Mouse (Mus musculus): ENCODE measurements around the gene Ccser1. TPM values are rescaled to one million over a fixed set of nuclear protein-coding genes. Genes with fewer than 3 reads are reported as not detected.
"Not testable (repeated sequence)": the region's sequence is repeated elsewhere in the genome, so short reads cannot be mapped to it uniquely, and the experiment has no call there.

Gene Ccser1
- total RNA-seq, 2 experiments from 2014 or later: 1.6 to 1.8 TPM

GRCm38 (mm10) chr6:61721220-61721619, 541.1 kb downstream of the Ccser1 start:
- no peak for DNase-seq

DNA sequence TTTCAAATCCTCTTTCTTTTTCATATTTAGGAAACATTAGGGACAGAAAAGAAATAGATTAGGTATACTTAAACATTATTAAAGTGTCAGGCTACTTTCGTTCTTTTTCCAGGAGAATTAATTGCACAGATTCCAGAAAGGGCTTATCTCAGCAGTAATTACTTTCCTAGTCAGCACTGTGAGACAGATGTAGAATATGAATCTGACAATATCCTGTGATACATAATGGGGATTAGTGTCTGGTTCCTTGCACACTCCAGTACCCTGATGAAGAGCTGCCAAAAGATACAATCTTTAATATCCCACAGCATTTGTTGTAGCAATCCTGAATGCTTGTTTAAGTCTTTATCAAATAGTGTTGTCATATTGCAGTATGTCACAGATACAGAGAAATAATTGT, 548.9 kb downstream of the Ccser1 start:
- DNase-seq: no peak

- no peak for DNase-seq
Observed at GRCm38 (mm10) chr6:61730088-61730880, 550.2 kb downstream of the Ccser1 start.

DNA sequence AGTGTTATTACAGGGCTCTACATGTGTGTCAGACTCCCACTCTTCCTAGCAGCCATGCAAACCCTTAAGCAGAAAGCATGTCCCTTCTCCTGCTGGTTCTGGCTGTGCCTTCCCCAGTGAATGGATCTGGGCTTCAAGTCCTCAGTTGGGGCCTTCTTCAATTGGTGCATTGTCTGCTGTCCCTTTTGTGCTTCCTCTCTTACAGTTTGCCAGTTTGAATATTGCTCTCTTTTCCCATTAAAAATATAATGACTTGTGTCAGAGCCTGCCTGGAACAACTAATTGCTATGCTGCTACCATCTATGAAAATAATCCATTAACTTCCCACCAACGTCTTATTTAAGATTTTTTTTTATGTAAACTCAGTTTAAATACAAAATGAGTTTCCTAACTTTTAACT, 566.2 kb downstream of the Ccser1 start:
- DNase-seq: no peak

GRCm38 (mm10) chr6:61762135-61762534, 582.0 kb downstream of the Ccser1 start:
- DNase-seq: no peak

- DNase-seq: no peak
Observed at GRCm38 (mm10) chr6:61763379-61763778, 583.3 kb downstream of the Ccser1 start.

GRCm38 (mm10) chr6:61765801-61766200, 585.7 kb downstream of the Ccser1 start:
- DNase-seq: no peak

- DNase-seq: no peak
Observed at GRCm38 (mm10) chr6:61767151-61767550, 587.0 kb downstream of the Ccser1 start.

DNA sequence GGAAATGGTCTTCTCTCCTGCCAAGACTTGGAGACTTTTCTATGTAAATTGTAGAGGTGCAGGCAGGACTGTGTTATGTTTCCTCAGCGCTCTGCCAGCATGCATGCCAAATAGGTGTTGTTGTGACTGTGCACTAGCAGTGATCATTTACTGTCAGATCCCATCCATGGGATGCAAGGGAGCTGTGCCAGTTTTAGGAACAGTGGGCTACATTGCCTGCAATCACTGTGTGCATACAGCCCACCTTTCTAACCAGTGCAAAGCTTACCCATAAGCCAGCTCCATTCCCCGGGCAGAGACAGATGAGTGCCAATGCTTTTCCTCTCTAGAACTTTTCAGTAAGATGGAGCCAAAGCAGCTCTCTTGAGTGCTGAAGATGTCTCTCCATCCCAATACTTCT, 606.6 kb downstream of the Ccser1 start:
- DNase-seq: no peak

- DNase-seq: no peak
Observed at GRCm38 (mm10) chr6:61800889-61801288, 620.8 kb downstream of the Ccser1 start.

- no peak for DNase-seq
Observed at GRCm38 (mm10) chr6:61805481-61805880, 625.4 kb downstream of the Ccser1 start.

- DNase-seq: no peak
Observed at GRCm38 (mm10) chr6:61817716-61818115, 637.6 kb downstream of the Ccser1 start.

- no peak for DNase-seq
Observed at GRCm38 (mm10) chr6:61876302-61876701, 696.2 kb downstream of the Ccser1 start.

DNA sequence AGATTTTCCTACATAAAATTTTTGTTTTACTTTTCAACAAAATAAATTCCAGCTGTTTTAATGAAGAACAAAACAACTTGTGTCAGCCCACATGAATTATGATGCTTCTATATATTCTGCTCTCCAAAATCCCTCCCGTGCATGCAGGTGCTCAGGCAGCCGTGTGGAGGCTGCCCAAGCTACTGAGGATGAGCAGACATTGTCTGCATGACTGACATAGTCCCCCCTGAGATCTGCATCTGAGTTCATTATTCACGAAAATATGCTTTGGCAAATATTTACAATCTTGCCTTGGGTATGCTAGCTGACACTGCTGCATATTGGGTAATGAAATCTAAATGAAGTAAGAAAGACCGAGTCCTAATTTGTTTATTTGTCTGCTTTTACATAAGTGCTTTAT, 718.1 kb downstream of the Ccser1 start:
- DNase-seq: no peak

DNA sequence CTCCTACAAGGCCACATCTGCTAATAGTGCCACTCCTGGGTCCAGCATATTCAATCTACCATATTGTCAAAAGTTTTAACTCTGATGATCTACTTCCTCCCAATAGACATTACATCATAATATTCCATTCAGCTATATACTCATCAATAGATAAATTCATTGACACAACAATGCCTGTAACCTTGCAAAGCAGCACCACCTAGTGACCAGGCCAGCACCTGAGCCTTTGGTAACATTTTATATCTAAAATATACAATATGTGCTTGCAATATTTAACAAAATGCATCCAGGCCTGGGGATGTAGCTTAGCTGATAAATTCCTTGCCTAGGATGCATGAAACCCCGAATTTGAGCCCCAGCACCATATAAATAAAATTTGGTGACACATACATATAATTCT, 722.6 kb downstream of the Ccser1 start:
- DNase-seq: no peak

DNA sequence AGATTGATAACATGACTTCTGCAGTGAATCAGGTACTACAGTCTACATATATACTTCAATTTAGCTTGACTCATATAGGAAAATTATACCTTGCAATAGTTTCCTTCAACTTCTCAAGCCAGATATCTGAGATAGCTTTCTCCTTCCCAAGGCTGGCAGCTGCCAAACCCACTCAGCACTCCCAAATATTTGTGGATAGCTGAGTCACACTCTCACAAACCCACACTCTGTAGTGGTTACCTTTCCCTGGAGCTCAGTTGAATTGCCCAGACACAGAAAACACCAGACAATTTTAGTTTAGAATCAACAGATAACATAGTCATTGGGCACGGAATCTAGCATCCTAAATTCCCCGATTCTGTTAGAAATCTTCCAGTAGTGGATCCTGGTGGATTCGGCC, 732.8 kb downstream of the Ccser1 start:
- DNase-seq: no peak

- DNase-seq: no peak
Observed at GRCm38 (mm10) chr6:61931622-61932021, 751.5 kb downstream of the Ccser1 start.

DNA sequence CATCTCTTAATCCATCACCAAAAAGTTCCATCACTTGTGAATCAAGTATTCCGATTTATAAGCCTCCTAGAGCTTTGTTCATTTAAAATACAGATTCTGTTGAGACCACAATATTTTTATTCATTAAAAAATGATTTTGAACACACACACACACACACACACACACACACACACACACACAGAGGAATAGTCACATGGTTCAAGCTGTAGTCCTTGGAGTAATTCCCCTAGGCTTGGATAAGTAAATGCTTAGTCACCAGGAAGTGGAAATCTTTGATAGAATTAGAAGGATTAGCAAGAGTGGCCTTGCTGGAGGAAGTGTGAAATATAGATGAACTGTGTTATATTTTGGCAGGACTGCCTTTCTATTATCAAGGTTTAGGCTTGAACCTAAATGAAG, 756.5 kb downstream of the Ccser1 start:
- DNase-seq: no peak

DNA sequence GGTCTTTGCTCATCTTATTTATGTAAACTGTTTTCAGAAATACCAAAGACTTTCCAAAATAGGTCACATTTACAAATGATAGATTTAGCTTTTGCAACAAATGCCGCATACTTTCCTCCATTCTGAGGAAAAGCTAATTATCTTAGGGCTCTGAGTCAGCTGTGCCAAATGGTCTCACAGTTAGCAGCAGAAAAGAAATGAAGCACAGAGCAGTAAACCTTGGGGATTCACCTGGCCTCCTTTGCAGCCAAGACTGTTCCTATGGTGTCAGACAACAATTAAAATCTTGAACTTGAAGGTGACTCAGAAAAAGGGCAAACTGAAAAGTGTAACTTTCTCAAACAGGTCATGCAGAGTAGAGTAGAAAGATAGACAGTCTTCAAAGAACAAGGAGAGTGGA, 759.1 kb downstream of the Ccser1 start:
- no peak for DNase-seq

GRCm38 (mm10) chr6:61953703-61954102, 773.6 kb downstream of the Ccser1 start:
- DNase-seq: no peak

DNA sequence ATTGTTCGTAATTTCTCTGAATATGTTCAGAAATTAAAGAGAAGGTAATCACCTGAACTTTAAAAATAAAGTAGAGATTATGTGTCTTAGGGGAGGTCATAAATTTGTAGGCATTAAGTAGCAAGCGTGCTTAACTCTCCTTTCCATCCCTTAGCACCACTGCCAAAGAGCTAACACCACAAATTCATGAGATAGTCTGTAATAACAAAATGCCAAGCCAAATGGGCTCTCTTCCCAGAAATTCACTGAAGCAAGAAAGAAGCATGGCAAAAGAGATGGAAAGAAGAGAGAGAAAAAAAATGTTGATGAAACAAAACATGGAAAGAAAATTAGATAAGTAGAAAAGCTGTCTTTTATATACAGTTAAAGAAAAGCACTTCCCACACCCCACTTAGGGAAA, 796.8 kb downstream of the Ccser1 start:
- no peak for DNase-seq

- DNase-seq: no peak
Observed at GRCm38 (mm10) chr6:61978379-61978778, 798.3 kb downstream of the Ccser1 start.

DNA sequence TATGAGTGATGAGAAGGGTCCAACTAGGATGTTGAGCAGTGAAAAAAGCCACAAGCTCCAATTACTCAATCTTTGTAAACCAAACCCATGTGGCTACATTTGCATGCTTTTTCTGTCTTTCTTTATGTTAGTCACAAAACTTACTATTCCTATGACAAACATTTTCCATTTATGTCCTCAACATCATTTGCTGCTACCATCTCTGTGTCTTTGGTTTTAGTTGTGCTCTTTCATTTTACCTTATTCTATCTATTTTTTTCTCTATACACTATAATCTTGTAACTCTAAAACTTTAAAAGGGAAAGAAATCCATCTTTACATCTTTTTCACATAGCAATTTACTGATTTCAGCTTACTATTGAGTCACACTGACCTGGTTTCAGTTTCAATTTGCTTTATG, 834.2 kb downstream of the Ccser1 start:
- no peak for DNase-seq

- no peak for DNase-seq
Observed at GRCm38 (mm10) chr6:62044454-62044853, 864.3 kb downstream of the Ccser1 start.

DNA sequence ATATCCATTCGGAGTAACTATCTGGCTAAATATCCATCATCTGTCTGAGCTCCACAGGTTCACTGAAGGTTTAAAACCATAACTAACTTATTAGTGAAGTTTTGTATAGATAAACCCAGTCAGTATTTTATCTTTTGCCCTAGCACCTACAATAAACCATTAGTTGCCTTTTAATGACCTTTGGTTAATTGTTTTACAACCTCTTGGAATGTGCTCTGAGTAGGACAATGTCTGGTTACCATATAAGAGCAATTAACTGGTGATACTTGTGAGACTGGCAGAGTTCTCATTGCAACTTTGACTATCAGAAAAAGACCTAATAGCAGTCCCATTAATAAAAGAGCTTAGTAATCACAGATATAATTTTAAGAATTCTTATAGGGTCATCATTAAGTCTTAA, 864.9 kb downstream of the Ccser1 start:
- DNase-seq: not testable (repeated sequence)
